Mouse (Mus musculus): ENCODE results near the gene Ascl3. TPM values are rescaled to one million over a fixed set of nuclear protein-coding genes. Genes with fewer than 3 reads are reported as not detected.

Ascl3 gene
- polyA plus RNA-seq (2014; fragmentation: Nextera tagmentation; extraction: Ambion mirVana): 0.28 TPM in 1 of 2 replicates, not detected in the other

DNA sequence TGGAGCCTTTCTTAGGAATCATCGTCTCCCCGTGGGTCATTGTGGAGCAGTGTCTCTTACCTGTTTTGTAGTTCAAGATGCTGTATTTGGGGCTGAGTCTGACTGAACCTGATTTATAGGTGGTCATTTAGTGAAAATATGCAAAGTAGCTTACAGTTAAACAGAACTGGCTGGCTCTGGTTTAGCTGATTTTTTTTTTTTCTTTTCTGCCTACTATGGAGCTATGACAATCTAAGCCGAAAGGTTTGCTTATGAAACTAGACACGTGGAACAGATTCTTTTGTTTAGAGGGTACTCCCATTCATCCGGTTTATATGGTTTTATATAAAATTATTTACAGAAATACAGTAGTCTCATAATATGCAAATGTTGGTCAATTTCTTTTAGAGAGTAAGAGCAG lies at the start of gene Ascl3:
TSS of gene Ascl3 (minus strand) at position 101 of the 400 bp plus-strand sequence.
- no peaks in the 10 kb centered on the region for H3K9me3 ChIP-seq (ENCODE audit: control insufficient read depth, low read length)
- WGBS: 91% methylated on average over 5 of the region's 5 CpGs
- no peaks in the 10 kb centered on the region for H3K27me3 ChIP-seq (ENCODE audit: control insufficient read depth, insufficient read depth, low read length)
- no peak within 1 kb of the TSS for H3K4me2 ChIP-seq (ENCODE audit: low read depth, low read length, severe bottlenecking)
- no peak within 1 kb of the TSS for H3K9ac ChIP-seq (ENCODE audit: low read length)
- no peak within 1 kb of the TSS for H3K27ac ChIP-seq (ENCODE audit: low read depth, low read length)
- DNase-seq (ENCODE audit: low spot score) (no peak), ATAC-seq (replicated peaks; ENCODE audit: low FRiP score) (no peak)
- no peak within 1 kb of the TSS for H3K4me3 ChIP-seq (ENCODE audit: low read depth, low read length)
- no peaks in the 10 kb centered on the region for H3K4me1 ChIP-seq (replicated peaks; ENCODE audit: control insufficient read depth, insufficient read depth, low read length)
- H3K36me3 ChIP-seq (ENCODE audit: control insufficient read depth, insufficient read depth, low read length): no peaks in the 10 kb centered on the region

DNA sequence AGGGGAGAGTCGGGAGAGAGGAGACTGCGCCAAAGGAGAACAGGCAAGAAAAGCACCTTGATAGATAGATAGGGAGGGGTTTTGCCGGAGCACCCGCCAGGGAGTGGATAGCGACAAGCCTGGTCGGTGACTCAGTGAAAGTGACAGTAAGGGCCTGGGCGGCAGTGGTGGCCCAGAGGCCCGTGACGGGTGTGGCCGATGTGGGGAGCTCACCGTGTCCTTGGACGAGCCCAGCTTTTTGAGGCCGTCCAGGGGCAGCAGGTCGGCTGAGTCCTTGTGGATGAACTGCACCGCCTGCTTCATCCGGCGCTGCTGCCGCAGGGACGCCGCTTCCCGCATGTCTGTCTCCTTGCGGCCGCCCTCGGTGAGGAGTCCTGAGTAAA lies 49.6 kb upstream of the Ascl3 start:
- Histone ChIP-seq H3K9me3 (ENCODE audit: control insufficient read depth, low read length) (no peaks in the 10 kb centered on the region), H3K9ac (ENCODE audit: low read length) (peak overlapping the region; percentile 43), H3K36me3 (ENCODE audit: control insufficient read depth, insufficient read depth, low read length) (no peaks in the 10 kb centered on the region), H3K4me3 (ENCODE audit: low read depth, low read length) (peak overlapping the region; percentile 44), H3K27ac (ENCODE audit: low read depth, low read length) (no peak overlapping the region), H3K4me1 (replicated peaks; ENCODE audit: control insufficient read depth, insufficient read depth, low read length) (peaks cover 4% of the 10 kb centered on the region; the same call in 1 of the 2 replicates), H3K4me2 (ENCODE audit: low read depth, low read length, severe bottlenecking) (peak overlapping the region; percentile 95), H3K27me3 (ENCODE audit: control insufficient read depth, insufficient read depth, low read length) (peaks cover 39% of the 10 kb centered on the region)
- ATAC-seq (replicated peaks; ENCODE audit: low FRiP score): no peak; the same call in 1 of the 2 replicates
- DNase-seq (ENCODE audit: low spot score): no peak
- 1% methylated on average over 24 of the region's 24 CpGs for WGBS

DNA sequence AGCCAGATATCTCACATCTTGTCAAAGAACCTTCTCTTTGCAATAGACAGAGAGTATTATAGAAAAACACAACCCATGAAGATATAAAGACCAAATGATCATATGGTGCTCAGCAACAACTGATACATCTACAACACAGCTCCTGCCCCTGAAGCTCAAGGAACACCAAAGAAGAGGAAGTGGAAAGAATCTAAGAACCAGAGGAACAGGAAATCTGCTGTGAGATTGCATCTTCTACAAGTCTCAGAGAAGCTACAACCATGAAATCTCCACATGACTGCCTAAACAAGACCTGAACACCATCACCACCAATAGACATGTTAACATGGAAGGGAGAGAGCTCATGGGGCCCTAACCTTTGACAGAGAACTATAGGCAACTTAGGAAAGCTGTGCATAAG lies 40.7 kb upstream of the Ascl3 start:
- Histone ChIP-seq H3K4me2 (ENCODE audit: low read depth, low read length, severe bottlenecking) (no peak overlapping the region), H3K4me1 (replicated peaks; ENCODE audit: control insufficient read depth, insufficient read depth, low read length) (no peaks in the 10 kb centered on the region), H3K4me3 (ENCODE audit: low read depth, low read length) (no peak overlapping the region), H3K9ac (ENCODE audit: low read length) (no peak overlapping the region), H3K36me3 (ENCODE audit: control insufficient read depth, insufficient read depth, low read length) (no peaks in the 10 kb centered on the region), H3K27ac (ENCODE audit: low read depth, low read length) (no peak overlapping the region), H3K27me3 (ENCODE audit: control insufficient read depth, insufficient read depth, low read length) (no peaks in the 10 kb centered on the region), H3K9me3 (ENCODE audit: control insufficient read depth, low read length) (no peaks in the 10 kb centered on the region)
- ATAC-seq (replicated peaks; ENCODE audit: low FRiP score) (no peak), DNase-seq (ENCODE audit: low spot score) (no peak)

DNA sequence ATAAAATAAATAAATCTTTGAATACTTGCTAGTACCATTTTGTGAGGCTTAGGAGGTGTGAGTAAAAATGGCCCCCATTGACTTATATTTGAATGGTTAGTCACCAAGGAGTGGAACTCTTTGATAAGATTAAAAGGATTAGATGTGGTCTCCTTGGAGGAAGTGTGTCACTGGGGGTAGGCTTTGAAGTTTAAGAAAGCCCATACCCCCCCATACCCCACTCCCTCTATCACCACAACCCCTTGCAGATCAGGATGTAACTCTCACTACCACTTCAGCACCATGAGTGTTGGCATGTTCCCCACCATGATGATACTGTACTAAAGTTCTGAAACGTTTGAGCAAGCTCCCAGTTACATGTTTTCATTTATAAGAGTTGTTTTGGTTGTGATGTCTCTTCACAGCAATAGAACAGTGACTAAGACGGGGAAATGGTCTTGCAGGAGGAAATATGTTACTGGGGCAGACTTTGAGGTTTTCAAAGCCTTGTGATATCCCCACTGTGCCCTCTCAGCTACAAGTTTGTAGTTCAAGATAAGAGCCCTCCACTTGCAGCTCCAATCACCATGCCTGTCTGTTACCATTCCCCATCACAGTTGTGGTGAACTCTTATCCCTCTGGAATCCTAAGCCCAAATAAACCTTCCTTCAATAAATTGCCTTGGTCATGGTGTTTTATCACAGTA lies 37.3 kb upstream of the Ascl3 start:
- H3K9ac ChIP-seq (ENCODE audit: low read length): no peak overlapping the region
- WGBS: 52% methylated on average over 2 of the region's 2 CpGs
- no peak overlapping the region for H3K4me3 ChIP-seq (ENCODE audit: low read depth, low read length)
- no peaks in the 10 kb centered on the region for H3K36me3 ChIP-seq (ENCODE audit: control insufficient read depth, insufficient read depth, low read length)
- no peaks in the 10 kb centered on the region for H3K9me3 ChIP-seq (ENCODE audit: control insufficient read depth, low read length)
- no peaks in the 10 kb centered on the region for H3K27me3 ChIP-seq (ENCODE audit: control insufficient read depth, insufficient read depth, low read length)
- ATAC-seq (replicated peaks; ENCODE audit: low FRiP score) (no peak), DNase-seq (ENCODE audit: low spot score) (no peak)
- no peaks in the 10 kb centered on the region for H3K4me1 ChIP-seq (replicated peaks; ENCODE audit: control insufficient read depth, insufficient read depth, low read length)
- no peak overlapping the region for H3K27ac ChIP-seq (ENCODE audit: low read depth, low read length)
- no peak overlapping the region for H3K4me2 ChIP-seq (ENCODE audit: low read depth, low read length, severe bottlenecking)

DNA sequence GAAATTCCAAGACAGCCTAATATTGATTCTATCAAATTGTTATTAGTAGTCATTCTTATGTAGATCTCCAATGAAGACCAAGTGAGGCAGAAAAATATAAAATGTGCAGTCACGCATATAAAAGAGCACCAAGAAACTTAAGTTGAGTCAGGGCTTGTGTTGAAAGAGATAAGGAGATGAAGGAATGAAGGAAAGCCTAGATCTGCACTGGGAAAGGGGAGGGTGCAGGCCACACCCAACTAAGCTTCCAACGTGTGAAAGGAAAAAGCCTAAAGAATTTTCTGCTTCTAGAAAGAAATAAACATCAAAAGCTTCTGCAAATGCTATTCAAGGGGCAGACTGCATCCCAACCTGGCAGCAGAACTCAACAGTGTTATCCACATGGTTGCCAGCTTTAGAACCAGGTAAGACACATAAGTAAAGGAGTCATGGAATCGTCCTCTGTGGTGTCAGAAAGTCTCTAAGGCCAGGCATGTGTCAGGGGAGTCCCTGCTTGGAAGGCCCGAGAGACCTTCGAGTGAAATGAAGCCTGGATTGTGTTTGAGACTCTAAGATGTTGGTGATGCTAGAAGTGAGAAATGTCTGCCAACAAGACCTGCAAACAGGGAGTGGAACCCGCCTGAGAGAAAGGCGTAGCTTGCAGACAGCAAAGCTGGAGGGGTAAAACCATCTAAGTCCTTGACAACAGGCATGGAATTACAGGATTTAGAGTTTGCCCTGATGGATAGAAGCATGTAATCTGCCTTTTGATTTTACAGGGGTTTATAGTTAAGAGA lies 36.2 kb upstream of the Ascl3 start:
- no peak overlapping the region for H3K27ac ChIP-seq (ENCODE audit: low read depth, low read length)
- H3K9me3 ChIP-seq (ENCODE audit: control insufficient read depth, low read length): no peaks in the 10 kb centered on the region
- no peak overlapping the region for H3K4me3 ChIP-seq (ENCODE audit: low read depth, low read length)
- ATAC-seq (replicated peaks; ENCODE audit: low FRiP score) (no peak), DNase-seq (ENCODE audit: low spot score) (no peak)
- no peak overlapping the region for H3K9ac ChIP-seq (ENCODE audit: low read length)
- 85% methylated on average over 7 of the region's 7 CpGs for WGBS
- H3K36me3 ChIP-seq (ENCODE audit: control insufficient read depth, insufficient read depth, low read length): no peaks in the 10 kb centered on the region
- no peaks in the 10 kb centered on the region for H3K4me1 ChIP-seq (replicated peaks; ENCODE audit: control insufficient read depth, insufficient read depth, low read length)
- no peak overlapping the region for H3K4me2 ChIP-seq (ENCODE audit: low read depth, low read length, severe bottlenecking)
- H3K27me3 ChIP-seq (ENCODE audit: control insufficient read depth, insufficient read depth, low read length): no peaks in the 10 kb centered on the region

DNA sequence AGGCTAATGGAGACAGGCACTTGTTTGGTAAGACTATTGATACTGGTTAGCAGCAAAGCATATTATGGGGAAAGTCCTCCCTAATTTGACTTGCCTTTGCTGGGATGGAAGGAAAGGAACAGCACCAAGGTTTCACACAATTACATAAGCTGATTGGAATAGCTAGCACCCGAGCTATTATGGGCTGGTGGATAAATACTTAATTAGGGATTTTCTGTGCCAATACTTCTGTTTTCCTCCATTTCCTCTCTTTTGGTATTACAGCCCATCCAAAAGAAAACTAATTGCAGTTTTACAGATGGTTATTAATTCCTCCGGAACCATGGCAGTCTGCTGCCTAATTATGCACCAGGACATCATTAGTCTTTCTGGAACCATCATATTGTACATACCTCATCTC lies 32.5 kb upstream of the Ascl3 start:
- H3K27me3 ChIP-seq (ENCODE audit: control insufficient read depth, insufficient read depth, low read length): no peaks in the 10 kb centered on the region
- no peaks in the 10 kb centered on the region for H3K4me1 ChIP-seq (replicated peaks; ENCODE audit: control insufficient read depth, insufficient read depth, low read length)
- no peak overlapping the region for H3K4me2 ChIP-seq (ENCODE audit: low read depth, low read length, severe bottlenecking)
- H3K4me3 ChIP-seq (ENCODE audit: low read depth, low read length): no peak overlapping the region
- no peak for DNase-seq (ENCODE audit: low spot score)
- H3K27ac ChIP-seq (ENCODE audit: low read depth, low read length): no peak overlapping the region
- H3K9ac ChIP-seq (ENCODE audit: low read length): no peak overlapping the region
- 60% methylated on average over 2 of the region's 2 CpGs for WGBS
- no peak for ATAC-seq (replicated peaks; ENCODE audit: low FRiP score)
- no peaks in the 10 kb centered on the region for H3K36me3 ChIP-seq (ENCODE audit: control insufficient read depth, insufficient read depth, low read length)
- H3K9me3 ChIP-seq (ENCODE audit: control insufficient read depth, low read length): no peaks in the 10 kb centered on the region

DNA sequence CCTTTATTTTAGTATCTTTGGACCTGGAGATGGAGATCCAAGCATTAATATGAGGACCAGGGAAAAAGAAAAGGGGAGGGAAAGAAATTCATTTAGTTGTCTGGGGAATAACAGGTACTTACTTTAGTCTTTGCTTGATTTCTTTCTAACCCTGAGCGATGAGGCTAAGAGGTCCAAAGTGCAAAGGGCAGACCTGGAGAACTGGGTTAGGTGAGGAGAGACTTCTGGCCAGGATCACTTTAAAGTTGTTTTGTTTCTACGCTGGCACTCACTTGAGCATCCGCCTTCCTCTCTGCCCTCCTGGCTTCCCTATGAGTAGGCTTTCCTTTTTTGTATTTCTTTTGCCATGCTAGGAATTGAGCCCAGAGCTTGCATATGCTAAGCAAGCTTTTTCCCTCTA lies 24.8 kb upstream of the Ascl3 start:
- no peaks in the 10 kb centered on the region for H3K4me1 ChIP-seq (replicated peaks; ENCODE audit: control insufficient read depth, insufficient read depth, low read length)
- no peaks in the 10 kb centered on the region for H3K27me3 ChIP-seq (ENCODE audit: control insufficient read depth, insufficient read depth, low read length)
- H3K36me3 ChIP-seq (ENCODE audit: control insufficient read depth, insufficient read depth, low read length): no peaks in the 10 kb centered on the region
- DNase-seq (ENCODE audit: low spot score) (no peak), ATAC-seq (replicated peaks; ENCODE audit: low FRiP score) (no peak)
- no peaks in the 10 kb centered on the region for H3K9me3 ChIP-seq (ENCODE audit: control insufficient read depth, low read length)
- no peak overlapping the region for H3K4me2 ChIP-seq (ENCODE audit: low read depth, low read length, severe bottlenecking)
- H3K27ac ChIP-seq (ENCODE audit: low read depth, low read length): no peak overlapping the region
- no peak overlapping the region for H3K9ac ChIP-seq (ENCODE audit: low read length)
- H3K4me3 ChIP-seq (ENCODE audit: low read depth, low read length): no peak overlapping the region
- WGBS: 92% methylated on average over 3 of the region's 3 CpGs

DNA sequence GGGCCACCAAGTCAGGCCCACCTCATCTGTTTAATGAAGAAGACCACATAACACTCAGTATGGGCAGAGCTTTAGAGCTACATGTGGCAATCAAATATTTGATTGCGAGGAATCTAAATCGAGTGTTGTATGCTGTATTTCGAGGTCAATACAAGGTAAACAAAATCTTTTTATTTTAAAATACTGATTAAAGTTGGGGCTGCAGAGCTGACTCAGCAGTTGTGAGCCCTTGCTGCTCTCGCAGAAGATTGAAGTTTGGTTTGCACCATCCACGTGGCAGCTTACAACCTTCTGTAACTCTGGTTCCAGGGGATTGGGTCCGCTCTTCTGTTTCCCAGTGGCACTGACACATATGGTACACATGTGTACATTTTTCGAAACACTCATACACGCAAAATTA lies 22.5 kb upstream of the Ascl3 start:
- H3K4me3 ChIP-seq (ENCODE audit: low read depth, low read length): no peak overlapping the region
- WGBS: 93% methylated on average over 8 of the region's 8 CpGs
- no peaks in the 10 kb centered on the region for H3K4me1 ChIP-seq (replicated peaks; ENCODE audit: control insufficient read depth, insufficient read depth, low read length)
- ATAC-seq (replicated peaks; ENCODE audit: low FRiP score) (no peak), DNase-seq (ENCODE audit: low spot score) (no peak)
- no peaks in the 10 kb centered on the region for H3K27me3 ChIP-seq (ENCODE audit: control insufficient read depth, insufficient read depth, low read length)
- no peaks in the 10 kb centered on the region for H3K9me3 ChIP-seq (ENCODE audit: control insufficient read depth, low read length)
- H3K36me3 ChIP-seq (ENCODE audit: control insufficient read depth, insufficient read depth, low read length): no peaks in the 10 kb centered on the region
- H3K27ac ChIP-seq (ENCODE audit: low read depth, low read length): no peak overlapping the region
- H3K4me2 ChIP-seq (ENCODE audit: low read depth, low read length, severe bottlenecking): no peak overlapping the region
- no peak overlapping the region for H3K9ac ChIP-seq (ENCODE audit: low read length)
